Comparison of ENCODE assay signal across 12 mouse cellular contexts in the genomic region with DNA sequence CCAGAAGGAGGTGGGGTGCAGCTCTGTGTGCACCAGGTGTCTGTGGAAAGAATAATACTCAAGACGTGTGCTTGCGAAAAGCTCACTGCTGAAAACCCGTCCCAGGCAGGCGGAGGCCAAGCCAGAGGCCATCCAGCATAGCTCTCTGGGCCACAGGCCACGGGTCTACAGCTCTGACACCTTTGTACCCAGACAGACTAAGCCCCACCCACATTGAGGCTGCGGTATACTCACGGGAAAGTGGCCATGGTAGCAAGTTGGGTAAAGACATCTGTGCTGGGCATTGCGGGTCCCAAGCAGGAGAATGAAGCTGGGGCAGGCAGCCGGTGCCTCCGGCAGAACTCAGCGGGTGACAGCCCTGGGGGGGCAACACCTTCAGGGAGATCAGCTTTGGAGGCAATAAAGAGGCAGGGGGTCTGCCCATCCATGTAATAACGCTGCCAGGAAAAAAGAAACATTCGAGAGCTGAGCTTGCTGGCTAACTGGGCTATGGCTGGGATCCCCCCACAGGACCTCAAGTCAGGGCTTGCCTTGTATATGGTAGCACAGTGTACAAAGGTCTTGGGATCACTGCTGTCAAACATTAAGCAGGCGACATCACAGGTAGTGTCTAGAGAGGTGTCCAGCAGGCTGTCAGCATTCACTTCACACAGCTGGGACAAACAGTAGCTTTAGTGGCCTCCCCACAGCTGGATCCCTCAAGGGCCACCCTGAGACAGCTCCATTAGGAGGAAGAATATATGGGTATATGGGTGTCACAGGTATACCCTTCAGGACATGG. TPM values are rescaled to one million over a fixed set of nuclear protein-coding genes. Genes with fewer than 3 reads are reported as not detected.
A peak's percentile ranks its signal among the peaks of the same experiment; 100 is the strongest.
DNase-seq lines count a peak whose midpoint lies in the region; ATAC-seq and TF ChIP-seq lines count a peak whose summit lies in the region.
"Had no signal": no experiment of that assay in that cellular context is flagged by ENCODE, and none has a peak within 500 bp of the region (broad histone marks: within the 10 kb centered on the region; RNA-seq: fewer than 3 reads in every experiment).

No protein-coding gene starts in this region.

- peak; percentile 92 for DNase-seq in heart, adult 11 months
- DNase-seq in G1E (ENCODE audit: low spot score) = no peak
- DNase-seq in kidney, adult 2 months = peak; percentile 81
- no peak for DNase-seq in midbrain, embryonic 14.5 days
- no peak for DNase-seq in adrenal gland, postnatal 25 days
- DNase-seq: heart, postnatal 14 days; lung, postnatal 4 days had no signal

- no peak for ATAC-seq in heart, embryonic 11.5 days (replicated peaks; ENCODE audit: insufficient number of reproducible peaks, low FRiP score, low TSS enrichment)
- no peak for ATAC-seq in G1E (ENCODE audit: extremely low read depth, insufficient number of reproducible peaks, low FRiP score, poor library complexity, severe bottlenecking)
- no peak for ATAC-seq in liver, embryonic 12.5 days
- ATAC-seq in megakaryocyte, adult 5-6 weeks (ENCODE audit: poor library complexity, severe bottlenecking) = no peak
- ATAC-seq in midbrain, embryonic 14.5 days (ENCODE audit: low FRiP score, low TSS enrichment) = no peak
- ATAC-seq: forebrain, embryonic 15.5 days had no signal

- 85% methylated on average over 14 of the region's 14 CpGs for WGBS in heart, embryonic 11.5 days (ENCODE audit: insufficient replicate concordance)
- 58% methylated on average over 14 of the region's 14 CpGs for WGBS in kidney, adult 2 months
- 79% methylated on average over 14 of the region's 14 CpGs for WGBS in liver, embryonic 12.5 days (ENCODE audit: insufficient replicate concordance)
- WGBS in midbrain, embryonic 14.5 days = 85% methylated on average over 14 of the region's 14 CpGs

- H3K4me1 ChIP-seq in heart, embryonic 11.5 days (ENCODE audit: control insufficient read depth, insufficient read depth, low read length) = peaks cover 46% of the 10 kb centered on the region
- H3K4me1 ChIP-seq in G1E (ENCODE audit: insufficient read depth, low read depth, low read length) = peaks cover 89% of the 10 kb centered on the region
- peaks cover 37% of the 10 kb centered on the region for H3K4me1 ChIP-seq in kidney, adult 2 months (ENCODE audit: control insufficient read depth, insufficient read depth, low read length)
- H3K4me1 ChIP-seq in liver, embryonic 12.5 days = peaks cover 74% of the 10 kb centered on the region
- peaks cover 45% of the 10 kb centered on the region for H3K4me1 ChIP-seq in midbrain, embryonic 14.5 days (ENCODE audit: control insufficient read depth, insufficient read depth, low read length)

- no peak overlapping the region for H3K4me2 ChIP-seq in heart, embryonic 11.5 days
- H3K4me2 ChIP-seq in liver, embryonic 12.5 days = no peak overlapping the region
- H3K4me2 ChIP-seq in midbrain, embryonic 14.5 days (ENCODE audit: low read length) = no peak overlapping the region
- H3K4me2 ChIP-seq: forebrain, embryonic 15.5 days had no signal

- no peak for TF ChIP-seq CTCF in G1E (IDR thresholded peaks at IDR 0.05; ENCODE audit: low read depth, low read length)
- TF ChIP-seq CTCF in kidney, adult 2 months (conservative IDR thresholded peaks at IDR 0.05; ENCODE audit: insufficient read depth, insufficient read length, low read depth, low read length) = no peak

- H3K9ac ChIP-seq in heart, embryonic 11.5 days (ENCODE audit: low read depth, low read length) = no peak overlapping the region; the same call in 1 of the 2 replicates
- H3K9ac ChIP-seq in liver, embryonic 12.5 days = no peak overlapping the region; the same call in 1 of the 2 replicates
- H3K9ac ChIP-seq in midbrain, embryonic 14.5 days (replicated peaks; ENCODE audit: low read length) = no peak overlapping the region
- H3K9ac ChIP-seq: forebrain, embryonic 15.5 days; liver, embryonic 14.5 days had no signal

- no peaks in the 10 kb centered on the region for H3K27me3 ChIP-seq in heart, embryonic 11.5 days (ENCODE audit: control insufficient read depth, insufficient read depth, low read length)
- no peaks in the 10 kb centered on the region for H3K27me3 ChIP-seq in G1E (ENCODE audit: insufficient read depth, low read length)
- H3K27me3 ChIP-seq in kidney, adult 2 months (replicated peaks; ENCODE audit: control insufficient read depth, insufficient read depth, low read length) = no peaks in the 10 kb centered on the region
- H3K27me3 ChIP-seq in liver, embryonic 12.5 days (replicated peaks) = no peaks in the 10 kb centered on the region
- no peaks in the 10 kb centered on the region for H3K27me3 ChIP-seq in midbrain, embryonic 14.5 days (ENCODE audit: control insufficient read depth, insufficient read depth, low read length)
- H3K27me3 ChIP-seq: forebrain, embryonic 15.5 days had no signal

- TF ChIP-seq POLR2A in kidney, adult 2 months (IDR thresholded peaks at IDR 0.05; ENCODE audit: low read depth, low read length) = no peak

- no peaks in the 10 kb centered on the region for H3K9me3 ChIP-seq in heart, embryonic 11.5 days (replicated peaks; ENCODE audit: control insufficient read depth, low read length)
- no peaks in the 10 kb centered on the region for H3K9me3 ChIP-seq in G1E (replicated peaks)
- H3K9me3 ChIP-seq in liver, embryonic 12.5 days (replicated peaks) = no peaks in the 10 kb centered on the region
- H3K9me3 ChIP-seq in midbrain, embryonic 14.5 days (ENCODE audit: control insufficient read depth, low read length) = no peaks in the 10 kb centered on the region
- H3K9me3 ChIP-seq: forebrain, embryonic 15.5 days had no signal

- no peak overlapping the region for H3K27ac ChIP-seq in heart, embryonic 11.5 days (ENCODE audit: low read depth, low read length)
- peak overlapping the region; percentile 54; the same call in 1 of the 2 replicates for H3K27ac ChIP-seq in kidney, adult 2 months (ENCODE audit: insufficient read depth, low read depth, low read length)
- H3K27ac ChIP-seq in liver, embryonic 12.5 days = peak overlapping the region; percentile 48
- H3K27ac ChIP-seq in midbrain, embryonic 14.5 days (replicated peaks; ENCODE audit: low read depth, low read length) = no peak overlapping the region
- H3K27ac ChIP-seq: forebrain, embryonic 15.5 days; liver, embryonic 14.5 days had no signal

- peaks cover 37% of the 10 kb centered on the region for H3K36me3 ChIP-seq in heart, embryonic 11.5 days (ENCODE audit: control insufficient read depth, insufficient read depth, low read length)
- H3K36me3 ChIP-seq in G1E (replicated peaks) = peaks cover 86% of the 10 kb centered on the region
- H3K36me3 ChIP-seq in kidney, adult 2 months (ENCODE audit: control insufficient read depth, insufficient read depth, low read length) = no peaks in the 10 kb centered on the region; the same call in 1 of the 2 replicates
- H3K36me3 ChIP-seq in liver, embryonic 12.5 days = peaks cover 72% of the 10 kb centered on the region
- peaks cover 51% of the 10 kb centered on the region for H3K36me3 ChIP-seq in midbrain, embryonic 14.5 days (ENCODE audit: control insufficient read depth, insufficient read depth, low read length)

- no peak overlapping the region for H3K4me3 ChIP-seq in heart, embryonic 11.5 days (ENCODE audit: low read depth, low read length)
- H3K4me3 ChIP-seq in G1E (ENCODE audit: low read depth, low read length) = peak overlapping the region; percentile 11; the same call in 1 of the 2 replicates
- H3K4me3 ChIP-seq in kidney, adult 2 months (ENCODE audit: insufficient read depth, low read depth, low read length) = no peak overlapping the region
- no peak overlapping the region for H3K4me3 ChIP-seq in liver, embryonic 12.5 days
- H3K4me3 ChIP-seq in midbrain, embryonic 14.5 days (replicated peaks; ENCODE audit: low read depth, low read length) = no peak overlapping the region
- H3K4me3 ChIP-seq: forebrain, embryonic 15.5 days had no signal

RNA-seq across cellular contexts. Expression of a gene that starts 1.9 kb away (rescaled TPM):
- 0.70 and 1.1 TPM in 2 replicates for polyA plus RNA-seq in heart, embryonic 11.5 days (2014; fragmentation: Nextera tagmentation; extraction: Ambion mirVana)
- total RNA-seq in G1E (2014; fragmentation: Nextera tagmentation) (1.1 and 2.9 TPM in 2 replicates), G1E (2017) (3.0 and 3.1 TPM in 2 replicates)
- polyA plus RNA-seq in G1E (2012) = 9.7 and 12.4 TPM in 2 replicates
- polyA plus RNA-seq in kidney, adult 2 months (2012; rRNA removed) = 26.3 and 50.3 TPM in 2 replicates
- polyA plus RNA-seq in liver, embryonic 12.5 days (2016; fragmentation: Nextera tagmentation; extraction: Ambion mirVana) = 0.43 and 0.64 TPM in 2 replicates
- 0.07 TPM in 1 of 2 replicates, not detected in the other for total RNA-seq in megakaryocyte, adult 5-6 weeks (2015)
- 0.33 TPM in 1 of 2 replicates, not detected in the other for total RNA-seq in megakaryocyte, adult 5-6 weeks (2017)
- 8.0 and 12.9 TPM in 2 replicates for polyA plus RNA-seq in midbrain, embryonic 14.5 days (2014; fragmentation: Nextera tagmentation; extraction: Ambion mirVana)
- 12.8 and 26.6 TPM in 2 replicates for total RNA-seq in adrenal gland, postnatal 25 days (2021)

RNA-seq across cellular contexts. Expression of a gene that starts 2.5 kb away (rescaled TPM):
- 1.9 and 2.5 TPM in 2 replicates for polyA plus RNA-seq in heart, embryonic 11.5 days (2014; fragmentation: Nextera tagmentation; extraction: Ambion mirVana)
- 4.8 and 5.5 TPM in 2 replicates for total RNA-seq in G1E (2014; fragmentation: Nextera tagmentation)
- total RNA-seq in G1E (2017) = 0.87 and 1.4 TPM in 2 replicates
- 2.7 and 3.1 TPM in 2 replicates for polyA plus RNA-seq in G1E (2012)
- polyA plus RNA-seq in kidney, adult 2 months (2012; rRNA removed) = 9.2 and 13.9 TPM in 2 replicates
- 0.80 and 0.89 TPM in 2 replicates for polyA plus RNA-seq in liver, embryonic 12.5 days (2016; fragmentation: Nextera tagmentation; extraction: Ambion mirVana)
- 0.98 and 1.4 TPM in 2 replicates for total RNA-seq in megakaryocyte, adult 5-6 weeks (2015)
- 0.55 and 0.69 TPM in 2 replicates for total RNA-seq in megakaryocyte, adult 5-6 weeks (2017)
- polyA plus RNA-seq in midbrain, embryonic 14.5 days (2014; fragmentation: Nextera tagmentation; extraction: Ambion mirVana) = 45.5 and 57.4 TPM in 2 replicates
- 15.4 and 20.2 TPM in 2 replicates for total RNA-seq in adrenal gland, postnatal 25 days (2021)

RNA-seq across cellular contexts. Expression of a gene that starts 5.0 kb away (rescaled TPM):
- 9.6 and 11.9 TPM in 2 replicates for polyA plus RNA-seq in heart, embryonic 11.5 days (2014; fragmentation: Nextera tagmentation; extraction: Ambion mirVana)
- total RNA-seq in G1E (2014; fragmentation: Nextera tagmentation) (31.2 and 41.2 TPM in 2 replicates), G1E (2017) (17.7 and 20.0 TPM in 2 replicates)
- 142 and 151 TPM in 2 replicates for polyA plus RNA-seq in G1E (2012)
- 133 and 147 TPM in 2 replicates for polyA plus RNA-seq in kidney, adult 2 months (2012; rRNA removed)
- 15.8 and 17.4 TPM in 2 replicates for polyA plus RNA-seq in liver, embryonic 12.5 days (2016; fragmentation: Nextera tagmentation; extraction: Ambion mirVana)
- 14.0 and 15.6 TPM in 2 replicates for total RNA-seq in megakaryocyte, adult 5-6 weeks (2015)
- 13.9 and 30.4 TPM in 2 replicates for total RNA-seq in megakaryocyte, adult 5-6 weeks (2017)
- 9.6 and 16.8 TPM in 2 replicates for polyA plus RNA-seq in midbrain, embryonic 14.5 days (2014; fragmentation: Nextera tagmentation; extraction: Ambion mirVana)
- total RNA-seq in adrenal gland, postnatal 25 days (2021) = 124 and 130 TPM in 2 replicates

RNA-seq across cellular contexts. Expression of a gene that starts 6.4 kb away (rescaled TPM):
- 292 and 322 TPM in 2 replicates for polyA plus RNA-seq in heart, embryonic 11.5 days (2014; fragmentation: Nextera tagmentation; extraction: Ambion mirVana)
- total RNA-seq in G1E (2014; fragmentation: Nextera tagmentation) (29.1 and 30.1 TPM in 2 replicates), G1E (2017) (90.8 and 97.3 TPM in 2 replicates)
- 70.9 and 81.7 TPM in 2 replicates for polyA plus RNA-seq in G1E (2012)
- 140 and 144 TPM in 2 replicates for polyA plus RNA-seq in kidney, adult 2 months (2012; rRNA removed)
- polyA plus RNA-seq in liver, embryonic 12.5 days (2016; fragmentation: Nextera tagmentation; extraction: Ambion mirVana) = 150 and 156 TPM in 2 replicates
- 48.4 and 54.7 TPM in 2 replicates for total RNA-seq in megakaryocyte, adult 5-6 weeks (2015)
- 62.6 and 67.6 TPM in 2 replicates for total RNA-seq in megakaryocyte, adult 5-6 weeks (2017)
- polyA plus RNA-seq in midbrain, embryonic 14.5 days (2014; fragmentation: Nextera tagmentation; extraction: Ambion mirVana) = 310 and 386 TPM in 2 replicates
- 182 and 205 TPM in 2 replicates for total RNA-seq in adrenal gland, postnatal 25 days (2021)

RNA-seq across cellular contexts. Expression of a gene that starts 11.0 kb away (rescaled TPM):
- 30.9 and 42.6 TPM in 2 replicates for polyA plus RNA-seq in heart, embryonic 11.5 days (2014; fragmentation: Nextera tagmentation; extraction: Ambion mirVana)
- total RNA-seq in G1E (2014; fragmentation: Nextera tagmentation) = 0.90 and 1.9 TPM in 2 replicates
- 1.9 and 2.0 TPM in 2 replicates for total RNA-seq in G1E (2017)
- polyA plus RNA-seq in G1E (2012) = 0.08 and 0.11 TPM in 2 replicates
- 132 and 139 TPM in 2 replicates for polyA plus RNA-seq in kidney, adult 2 months (2012; rRNA removed)
- 26.6 and 26.8 TPM in 2 replicates for polyA plus RNA-seq in liver, embryonic 12.5 days (2016; fragmentation: Nextera tagmentation; extraction: Ambion mirVana)
- 6.0 and 7.7 TPM in 2 replicates for total RNA-seq in megakaryocyte, adult 5-6 weeks (2015)
- 10.6 and 14.4 TPM in 2 replicates for total RNA-seq in megakaryocyte, adult 5-6 weeks (2017)
- 48.9 and 50.2 TPM in 2 replicates for polyA plus RNA-seq in midbrain, embryonic 14.5 days (2014; fragmentation: Nextera tagmentation; extraction: Ambion mirVana)
- 92.9 and 104 TPM in 2 replicates for total RNA-seq in adrenal gland, postnatal 25 days (2021)

Comparison
In these comparisons a context has a peak if more than half of its experiments do, and no peak if none do; other contexts are left out.
1. DNase-seq: peak in heart, adult 11 months (single experiment) and kidney, adult 2 months (single experiment); none in G1E (single experiment), midbrain, embryonic 14.5 days (single experiment) and adrenal gland, postnatal 25 days (single experiment).
2. H3K27ac ChIP-seq: peak in kidney, adult 2 months (single experiment) and liver, embryonic 12.5 days (single experiment); none in heart, embryonic 11.5 days (single experiment) and midbrain, embryonic 14.5 days (single experiment).